Mouse (Mus musculus) embryonic fibroblast, embryonic 13.5 days (primary cell): ENCODE data around the gene Gm47996. TPM values are rescaled to one million over a fixed set of nuclear protein-coding genes. Genes with fewer than 3 reads are reported as not detected.
"Not testable (repeated sequence)": the region's sequence is repeated elsewhere in the genome, so short reads cannot be mapped to it uniquely, and the experiment has no call there.

Source experiments
- H3K27ac ChIP-seq: 2 replicates; pipeline ENCODE4 v1.5.1; 2012; ENCODE audit warnings: low read length, control low read depth, inconsistent platforms; ENCODE audit not compliant: insufficient read depth
- H3K4me1 ChIP-seq: 2 replicates; pipeline ENCODE4 v1.6.1; 2011; ENCODE audit warnings: low read length; ENCODE audit not compliant: control insufficient read depth, insufficient read depth
- H3K4me3 ChIP-seq: 2 replicates; pipeline ENCODE4 v1.5.1; 2011; ENCODE audit warnings: mild to moderate bottlenecking, control low read depth, low read length; ENCODE audit not compliant: insufficient read depth
- CTCF ChIP-seq: IDR thresholded peaks from 2 replicates; pipeline ENCODE4 v1.5.1; 2011; ENCODE audit warnings: mild to moderate bottlenecking, control low read depth, low read length, moderate library complexity, borderline replicate concordance; ENCODE audit not compliant: insufficient read depth
- POLR2A ChIP-seq: IDR thresholded peaks from 2 replicates; pipeline ENCODE4 v1.6.1; 2011; ENCODE audit warnings: low read depth, mild to moderate bottlenecking, control low read depth, low read length, moderate library complexity
- polyA plus RNA-seq: library from polyadenylated mRNA; stranded (reverse); fragments of >200 nt; gene quantifications from 2 replicates; pipeline ENCODE4 v1.2.4, GENCODE M21; 2011; ENCODE audit warnings: low read depth; ENCODE audit not compliant: missing spikeins, insufficient read length

The Gm47996 gene
- polyA plus RNA-seq, 1 experiment: not detected

DNA sequence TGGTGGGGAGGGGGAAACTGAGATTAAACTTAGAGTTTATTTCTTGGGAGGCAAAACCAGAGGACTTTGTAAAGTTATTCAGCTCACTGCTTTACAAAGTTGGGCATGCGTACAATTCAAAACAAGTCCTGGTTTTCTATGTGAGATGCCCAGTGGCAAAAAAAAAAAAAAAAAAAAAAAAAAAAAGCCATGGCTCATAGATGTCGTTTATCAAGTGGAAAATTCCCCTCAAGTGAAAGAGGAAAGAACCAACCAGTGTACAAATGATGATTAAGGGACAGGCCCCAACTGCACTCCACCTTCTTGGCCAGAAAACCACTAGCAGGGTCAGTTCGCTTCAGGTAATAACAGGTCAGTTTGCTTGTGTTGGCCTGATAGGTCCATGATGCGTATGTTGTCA, 21.5 kb upstream of the Gm47996 start:
- Histone ChIP-seq H3K4me1 (no peaks in the 10 kb centered on the region), H3K4me3 (no peak overlapping the region), H3K27ac (no peak overlapping the region)
- TF ChIP-seq CTCF: no peak
- TF ChIP-seq POLR2A: no peak

DNA sequence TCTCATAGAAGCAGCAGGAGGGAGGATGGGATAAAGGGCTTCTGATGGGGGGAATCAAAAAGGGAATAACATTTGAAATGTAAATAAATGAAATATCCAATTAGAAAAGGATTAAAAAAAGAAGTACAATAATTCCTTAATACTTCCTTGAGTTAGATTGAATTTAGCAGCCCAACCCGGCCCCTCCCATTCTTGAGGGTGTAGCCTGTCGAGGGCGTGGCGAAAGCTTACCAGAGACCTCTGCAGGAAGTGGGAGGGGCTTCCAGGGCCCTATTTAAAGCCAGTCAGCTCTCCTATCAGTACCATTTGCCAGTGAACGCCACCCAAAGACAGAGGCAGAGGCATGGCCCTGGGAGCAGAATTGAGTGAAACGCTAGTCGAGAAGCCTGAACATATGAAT, 17.9 kb upstream of the Gm47996 start, which contains the start of gene Gm8947:
TSS of gene Gm8947 (plus strand) at position 302 of the 400 bp plus-strand sequence.
- not testable (repeated sequence) for H3K4me1 ChIP-seq, H3K4me3 ChIP-seq, H3K27ac ChIP-seq

DNA sequence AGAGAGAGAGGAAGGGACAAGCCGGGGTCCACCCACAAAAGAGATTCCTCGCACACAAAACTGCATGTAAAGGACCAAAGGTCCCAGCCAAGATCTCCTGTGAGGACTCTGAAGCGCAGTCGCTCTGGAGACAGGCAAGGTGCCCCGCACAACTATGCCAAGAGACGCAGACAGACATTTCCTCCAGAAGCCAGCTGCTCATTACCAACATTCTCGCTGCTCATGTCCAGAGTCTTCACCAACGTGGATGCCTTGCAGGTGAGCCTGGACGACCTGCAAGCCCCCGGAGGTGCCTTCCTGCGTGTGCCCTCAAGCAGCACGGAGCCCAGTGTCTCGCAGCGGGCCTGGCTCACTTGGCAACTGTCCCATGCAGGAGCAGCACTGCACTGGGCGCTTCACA, 17.2 kb upstream of the Gm47996 start:
- H3K4me3 ChIP-seq, H3K27ac ChIP-seq, H3K4me1 ChIP-seq: not testable (repeated sequence)

DNA sequence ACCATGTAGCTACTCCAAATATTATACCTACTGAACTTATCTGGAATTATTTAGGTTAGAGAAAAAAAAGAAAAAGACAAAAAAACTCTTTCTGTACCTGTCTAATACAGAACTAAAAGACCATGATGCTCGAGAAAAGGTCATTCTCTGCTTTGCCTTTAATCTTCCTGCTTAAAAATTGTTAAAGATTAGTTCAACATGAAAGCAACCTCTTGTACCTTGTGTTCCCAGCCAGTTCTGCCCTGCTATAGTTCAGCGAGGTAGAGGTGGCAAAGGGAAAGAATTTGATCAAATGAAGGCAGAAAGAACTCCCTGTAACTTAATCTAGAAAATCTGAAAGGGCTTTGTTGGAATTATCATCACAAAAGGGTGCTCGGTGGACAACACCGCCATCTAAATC, 13.9 kb upstream of the Gm47996 start:
- H3K27ac ChIP-seq, H3K4me3 ChIP-seq, H3K4me1 ChIP-seq: not testable (repeated sequence)

DNA sequence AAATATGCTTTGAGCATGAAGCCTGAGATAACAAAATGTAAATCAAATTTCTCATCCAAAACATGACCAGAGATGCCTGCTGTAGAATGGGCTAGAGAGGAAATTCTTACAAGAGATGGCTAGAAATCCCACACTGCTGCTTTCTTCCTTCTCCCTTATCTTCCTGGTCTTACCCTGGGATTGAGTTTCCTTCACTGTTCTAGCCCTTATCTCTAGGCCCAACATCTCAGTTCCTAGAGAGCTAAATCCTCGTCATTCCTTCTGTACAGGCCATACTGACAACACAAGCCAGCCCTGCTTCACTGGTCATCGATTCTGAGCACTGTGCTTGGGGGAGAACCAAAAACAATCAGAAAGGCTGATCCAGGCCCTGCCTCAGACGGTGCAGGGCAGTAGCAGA, 13.2 kb upstream of the Gm47996 start:
- H3K4me1 ChIP-seq, H3K27ac ChIP-seq, H3K4me3 ChIP-seq: not testable (repeated sequence)

DNA sequence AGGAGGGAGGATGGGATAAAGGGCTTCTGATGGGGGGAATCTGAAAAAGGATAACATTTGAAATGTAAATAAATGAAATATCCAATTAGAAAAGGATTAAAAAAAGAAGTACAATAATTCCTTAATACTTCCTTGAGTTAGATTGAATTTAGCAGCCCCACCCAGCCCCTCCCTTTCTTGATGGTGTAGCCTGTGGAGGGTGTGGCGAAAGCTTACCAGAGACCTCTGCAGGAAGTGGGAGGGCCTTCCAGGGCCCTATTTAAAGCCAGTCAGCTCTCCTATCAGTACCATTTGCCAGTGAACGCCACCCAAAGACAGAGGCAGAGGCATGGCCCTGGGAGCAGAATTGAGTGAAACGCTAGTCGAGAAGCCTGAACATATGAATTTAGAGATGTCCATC, 11.8 kb upstream of the Gm47996 start, which contains the start of gene Gm47995:
TSS of gene Gm47995 (plus strand) at position 329 of the 400 bp plus-strand sequence.
- H3K4me1 ChIP-seq, H3K27ac ChIP-seq, H3K4me3 ChIP-seq: not testable (repeated sequence)

DNA sequence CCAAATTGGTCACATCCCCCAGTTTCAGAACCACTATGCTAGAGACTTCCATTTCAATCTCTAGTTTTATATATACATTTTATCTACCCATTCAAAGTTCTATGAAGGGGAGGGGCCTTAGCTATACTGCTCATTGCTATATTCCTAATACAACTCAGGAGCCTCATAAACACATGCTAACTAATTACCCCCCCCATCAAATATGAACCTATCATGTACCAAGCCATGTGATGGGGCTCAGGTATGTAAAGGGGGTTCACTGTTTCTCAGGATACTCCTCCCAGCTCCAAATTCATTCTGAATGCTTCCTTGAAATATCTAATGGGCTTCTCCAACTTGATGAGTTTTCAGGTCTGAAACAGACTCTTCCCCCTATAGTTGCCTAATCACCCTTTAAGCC, 9.3 kb upstream of the Gm47996 start:
- not testable (repeated sequence) for H3K4me3 ChIP-seq, H3K4me1 ChIP-seq, H3K27ac ChIP-seq

DNA sequence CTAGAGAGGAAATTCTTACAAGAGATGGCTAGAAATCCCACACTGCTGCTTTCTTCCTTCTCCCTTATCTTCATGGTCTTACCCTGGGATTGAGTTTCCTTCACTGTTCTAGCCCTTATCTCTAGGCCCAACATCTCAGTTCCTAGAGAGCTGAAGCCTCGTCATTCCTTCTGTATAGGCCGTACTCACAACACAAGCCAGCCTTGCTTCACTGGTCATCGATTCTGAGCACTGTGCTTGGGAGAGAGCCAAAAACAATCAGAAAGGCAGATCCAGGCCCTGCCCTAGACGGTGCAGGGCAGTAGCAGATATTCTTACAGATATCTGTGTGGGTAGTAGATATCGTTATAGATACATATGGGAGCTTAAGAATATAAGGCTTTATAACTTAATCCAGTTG, 7.2 kb upstream of the Gm47996 start:
- H3K27ac ChIP-seq, H3K4me3 ChIP-seq, H3K4me1 ChIP-seq: not testable (repeated sequence)

DNA sequence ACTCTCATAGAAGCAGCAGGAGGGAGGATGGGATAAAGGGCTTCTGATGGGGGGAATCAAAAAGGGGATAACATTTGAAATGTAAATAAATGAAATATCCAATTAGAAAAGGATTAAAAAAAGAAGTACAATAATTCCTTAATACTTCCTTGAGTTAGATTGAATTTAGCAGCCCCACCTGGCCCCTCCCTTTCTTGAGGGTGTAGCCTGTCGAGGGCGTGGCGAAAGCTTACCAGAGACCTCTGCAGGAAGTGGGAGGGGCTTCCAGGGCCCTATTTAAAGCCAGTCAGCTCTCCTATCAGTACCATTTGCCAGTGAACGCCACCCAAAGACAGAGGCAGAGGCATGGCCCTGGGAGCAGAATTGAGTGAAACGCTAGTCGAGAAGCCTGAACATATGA, 6.1 kb upstream of the Gm47996 start, which contains the start of gene 3110040M04Rik:
TSS of gene 3110040M04Rik (plus strand) at position 304 of the 400 bp plus-strand sequence.
- H3K27ac ChIP-seq, H3K4me3 ChIP-seq, H3K4me1 ChIP-seq: not testable (repeated sequence)

DNA sequence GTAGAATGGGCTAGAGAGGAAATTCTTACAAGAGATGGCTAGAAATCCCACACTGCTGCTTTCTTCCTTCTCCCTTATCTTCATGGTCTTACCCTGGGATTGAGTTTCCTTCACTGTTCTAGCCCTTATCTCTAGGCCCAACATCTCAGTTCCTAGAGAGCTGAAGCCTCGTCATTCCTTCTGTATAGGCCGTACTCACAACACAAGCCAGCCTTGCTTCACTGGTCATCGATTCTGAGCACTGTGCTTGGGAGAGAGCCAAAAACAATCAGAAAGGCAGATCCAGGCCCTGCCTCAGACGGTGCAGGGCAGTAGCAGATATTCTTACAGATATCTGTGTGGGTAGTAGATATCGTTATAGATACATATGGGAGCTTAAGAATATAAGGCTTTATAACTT, 1.4 kb upstream of the Gm47996 start:
- H3K4me3 ChIP-seq, H3K4me1 ChIP-seq, H3K27ac ChIP-seq: not testable (repeated sequence)

DNA sequence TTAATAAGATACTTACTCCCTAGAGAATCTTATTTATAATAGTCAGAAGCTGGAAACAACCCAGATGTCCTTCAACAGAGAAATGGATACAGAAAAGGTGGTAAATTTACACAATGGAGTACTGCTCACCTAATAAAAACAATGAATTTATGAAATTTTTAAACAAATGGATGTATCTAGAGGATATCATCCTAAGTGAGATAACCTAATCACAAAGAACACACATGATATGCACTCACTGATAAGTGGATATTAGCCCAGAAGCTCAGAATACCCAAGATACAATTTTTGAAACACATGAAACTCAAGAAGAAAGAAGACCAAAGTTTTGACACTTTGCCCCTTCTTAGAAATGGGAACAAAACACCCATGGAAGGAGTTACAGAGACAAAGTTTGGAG, 987 bp upstream of the Gm47996 start:
- not testable (repeated sequence) for H3K4me1 ChIP-seq, H3K27ac ChIP-seq, H3K4me3 ChIP-seq

DNA sequence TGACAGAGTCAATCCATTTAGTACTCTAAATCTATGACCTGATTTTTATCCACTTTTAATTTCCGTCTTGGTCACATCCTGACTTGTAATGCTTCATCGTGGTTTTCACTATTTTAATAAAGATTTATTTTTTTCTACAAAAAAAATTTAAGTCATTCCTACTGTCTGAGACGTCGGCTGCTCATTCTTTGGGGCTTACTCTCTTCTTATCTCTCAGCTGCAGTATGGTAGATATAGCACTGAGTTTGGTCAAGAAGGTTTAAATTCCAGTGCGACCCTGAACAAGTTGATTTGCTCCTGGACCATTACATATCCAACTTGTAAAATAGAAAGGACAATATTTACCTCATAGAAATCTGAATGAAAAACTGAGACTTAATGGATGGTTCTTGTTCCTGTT, 1.7 kb downstream of the Gm47996 start:
- H3K27ac ChIP-seq, H3K4me1 ChIP-seq, H3K4me3 ChIP-seq: not testable (repeated sequence)

DNA sequence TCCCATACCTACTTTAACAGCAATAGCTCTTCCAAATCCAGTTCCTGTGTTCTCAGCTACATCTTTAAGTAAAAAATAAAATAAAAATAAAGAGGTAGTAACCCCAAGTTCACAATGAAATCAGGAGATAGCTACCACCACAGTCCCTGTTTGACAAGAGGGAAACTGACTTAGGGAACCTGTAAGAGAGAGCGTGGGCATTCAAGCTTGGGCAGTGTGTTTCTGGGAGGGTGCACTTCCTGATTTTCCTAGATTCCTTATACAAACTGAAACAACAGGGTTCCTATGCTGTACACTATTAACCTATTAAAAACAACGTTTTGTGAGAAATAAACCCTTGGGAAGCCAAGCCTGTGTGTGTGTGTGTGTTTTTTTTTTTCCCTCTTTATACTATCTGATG, 4.9 kb downstream of the Gm47996 start:
- Histone ChIP-seq H3K4me1 (no peaks in the 10 kb centered on the region), H3K27ac (no peak overlapping the region), H3K4me3 (no peak overlapping the region)
- no peak for TF ChIP-seq CTCF
- TF ChIP-seq POLR2A: no peak
